Mouse (Mus musculus) liver, embryonic 13.5 days (tissue): ENCODE data around the gene Usp32. TPM values are rescaled to one million over a fixed set of nuclear protein-coding genes. Genes with fewer than 3 reads are reported as not detected.

Experiments used
- ATAC-seq: fragments of 200-750 bp; cut with Nextera tagmentation; 2 replicates; pipeline ENCODE4 v1.8.0; 2017; ENCODE audit warnings: low read depth, mild to moderate bottlenecking, moderate number of reproducible peaks, moderate library complexity
- DNase-seq: peaks from one replicate; pipeline ENCODE4 v3.0.0; 2022
- H3K27ac ChIP-seq: fragments of 300-500 bp; sonication (generic); 2 replicates; pipeline ENCODE4 v1.5.1; 2015; ENCODE audit warnings: moderate library complexity, mild to moderate bottlenecking, inconsistent platforms
- H3K27me3 ChIP-seq: fragments of 300-500 bp; sonication (generic); 2 replicates; pipeline ENCODE4 v1.6.1; 2015; ENCODE audit warnings: mild to moderate bottlenecking, inconsistent platforms
- H3K36me3 ChIP-seq: fragments of 300-500 bp; sonication (generic); 2 replicates; pipeline ENCODE4 v1.6.1; 2015; ENCODE audit warnings: mild to moderate bottlenecking, inconsistent platforms
- H3K4me1 ChIP-seq: fragments of 300-500 bp; sonication (generic); replicated peaks from 2 replicates; pipeline ENCODE4 v1.6.1; 2015; ENCODE audit warnings: inconsistent platforms
- H3K4me2 ChIP-seq: fragments of 300-500 bp; sonication (generic); 2 replicates; pipeline ENCODE4 v1.6.1; 2015; ENCODE audit warnings: inconsistent platforms, mild to moderate bottlenecking, moderate library complexity
- H3K4me3 ChIP-seq: fragments of 300-500 bp; sonication (generic); replicated peaks from 2 replicates; pipeline ENCODE4 v1.5.1; 2015; ENCODE audit warnings: mild to moderate bottlenecking, inconsistent platforms
- H3K9ac ChIP-seq: fragments of 300-500 bp; sonication (generic); 2 replicates; pipeline ENCODE4 v1.6.1; 2015; ENCODE audit warnings: mild to moderate bottlenecking, inconsistent platforms
- H3K9me3 ChIP-seq: fragments of 300-500 bp; sonication (generic); replicated peaks from 2 replicates; pipeline ENCODE4 v1.6.1; 2016; ENCODE audit warnings: inconsistent platforms
- WGBS: fragments of 180-500 bp; shearing (Covaris S2); methylation state at CpG from one replicate; pipeline ENCODE4 v1.1.7; 2015; ENCODE audit not compliant: insufficient replicate concordance; 5-methylcytosine and 5-hydroxymethylcytosine counted together
- polyA plus RNA-seq: library from polyadenylated mRNA; unstranded; fragments of >200 nt; fragmentation: Nextera tagmentation; extraction: Ambion mirVana; gene quantifications from 2 replicates; pipeline ENCODE4 v1.2.1, GENCODE M21; 2015

The Usp32 gene
- polyA plus RNA-seq, 1 experiment from 2014 or later: 10.0 TPM

DNA sequence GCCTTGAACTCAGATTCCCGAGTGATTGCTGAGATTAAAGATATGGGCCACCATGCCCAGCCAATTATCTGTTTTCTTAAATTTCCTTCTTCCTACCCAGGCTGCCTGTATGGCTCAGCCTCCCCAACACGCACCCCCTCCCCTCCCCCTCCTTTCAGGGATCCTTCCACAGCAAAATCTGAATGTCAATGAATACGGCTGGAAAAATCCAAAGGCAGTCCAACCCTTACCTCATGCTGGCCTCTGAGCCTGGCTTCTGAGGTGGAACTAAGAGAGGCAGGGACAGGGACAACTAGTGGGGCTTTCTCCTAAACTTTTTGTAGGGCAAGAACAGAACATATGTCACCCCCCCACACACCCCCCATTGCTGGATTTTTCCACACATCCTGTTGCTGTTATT lies 191.8 kb downstream of the Usp32 start:
- Histone ChIP-seq H3K4me3 (no peak overlapping the region), H3K4me1 (peaks cover 10% of the 10 kb centered on the region; the same call in 1 of the 2 replicates), H3K36me3 (no peaks in the 10 kb centered on the region), H3K27ac (no peak overlapping the region), H3K27me3 (peaks cover 52% of the 10 kb centered on the region), H3K9ac (no peak overlapping the region), H3K9me3 (no peaks in the 10 kb centered on the region), H3K4me2 (no peak overlapping the region)
- ATAC-seq: no peak
- DNase-seq: no peak
- WGBS: 42% methylated on average over 3 of the region's 3 CpGs

DNA sequence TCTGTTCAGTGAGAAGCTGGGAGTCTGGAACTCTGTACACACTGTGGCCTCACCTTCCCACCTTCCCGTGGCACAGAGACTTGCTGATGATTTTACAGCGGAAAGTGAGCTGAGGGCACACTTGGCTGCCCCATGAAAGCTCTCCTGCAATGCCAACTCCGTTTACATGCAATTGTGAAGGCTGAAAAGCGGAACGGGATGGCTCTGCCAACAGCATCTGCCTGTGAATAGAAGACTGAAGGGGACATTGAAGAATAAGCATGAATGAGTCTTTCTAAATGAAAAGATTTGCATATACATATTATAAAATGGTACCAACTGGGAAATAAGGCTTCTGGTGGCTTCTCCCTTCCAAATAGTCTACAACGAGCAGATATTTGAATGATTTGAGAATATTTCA lies 192.8 kb downstream of the Usp32 start:
- Histone ChIP-seq H3K36me3 (no peaks in the 10 kb centered on the region), H3K27ac (no peak overlapping the region), H3K9ac (no peak overlapping the region), H3K4me1 (peaks cover 13% of the 10 kb centered on the region; the same call in 1 of the 2 replicates), H3K4me2 (no peak overlapping the region), H3K4me3 (no peak overlapping the region), H3K9me3 (no peaks in the 10 kb centered on the region), H3K27me3 (peaks cover 44% of the 10 kb centered on the region)
- 66% methylated on average over 6 of the region's 6 CpGs for WGBS
- no peak for ATAC-seq
- DNase-seq: no peak

DNA sequence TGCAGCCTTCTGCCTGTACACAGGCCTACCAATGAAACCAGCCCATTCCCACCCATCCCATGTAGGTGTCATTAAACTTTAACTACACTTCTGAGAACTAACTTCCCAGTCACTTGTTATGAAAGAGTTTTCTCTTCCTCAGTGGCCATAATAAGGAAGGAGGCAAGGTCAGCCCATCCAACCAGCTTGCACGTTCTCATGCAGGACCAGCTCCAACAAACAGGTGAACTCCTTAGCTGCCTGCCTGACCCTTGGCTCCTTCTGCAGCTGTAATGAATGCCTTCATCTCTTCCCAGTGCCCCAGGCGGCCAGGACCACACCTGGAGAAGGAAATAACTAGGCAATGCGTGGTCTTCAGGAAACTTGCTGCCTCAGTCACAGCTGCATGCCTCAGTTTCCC lies 194.1 kb downstream of the Usp32 start:
- Histone ChIP-seq H3K4me1 (peaks cover 13% of the 10 kb centered on the region; the same call in 1 of the 2 replicates), H3K9ac (no peak overlapping the region), H3K27me3 (peaks cover 44% of the 10 kb centered on the region), H3K4me3 (no peak overlapping the region), H3K4me2 (no peak overlapping the region), H3K9me3 (no peaks in the 10 kb centered on the region), H3K36me3 (no peaks in the 10 kb centered on the region), H3K27ac (no peak overlapping the region)
- no peak for DNase-seq
- ATAC-seq: no peak
- 31% methylated on average over 3 of the region's 3 CpGs for WGBS

DNA sequence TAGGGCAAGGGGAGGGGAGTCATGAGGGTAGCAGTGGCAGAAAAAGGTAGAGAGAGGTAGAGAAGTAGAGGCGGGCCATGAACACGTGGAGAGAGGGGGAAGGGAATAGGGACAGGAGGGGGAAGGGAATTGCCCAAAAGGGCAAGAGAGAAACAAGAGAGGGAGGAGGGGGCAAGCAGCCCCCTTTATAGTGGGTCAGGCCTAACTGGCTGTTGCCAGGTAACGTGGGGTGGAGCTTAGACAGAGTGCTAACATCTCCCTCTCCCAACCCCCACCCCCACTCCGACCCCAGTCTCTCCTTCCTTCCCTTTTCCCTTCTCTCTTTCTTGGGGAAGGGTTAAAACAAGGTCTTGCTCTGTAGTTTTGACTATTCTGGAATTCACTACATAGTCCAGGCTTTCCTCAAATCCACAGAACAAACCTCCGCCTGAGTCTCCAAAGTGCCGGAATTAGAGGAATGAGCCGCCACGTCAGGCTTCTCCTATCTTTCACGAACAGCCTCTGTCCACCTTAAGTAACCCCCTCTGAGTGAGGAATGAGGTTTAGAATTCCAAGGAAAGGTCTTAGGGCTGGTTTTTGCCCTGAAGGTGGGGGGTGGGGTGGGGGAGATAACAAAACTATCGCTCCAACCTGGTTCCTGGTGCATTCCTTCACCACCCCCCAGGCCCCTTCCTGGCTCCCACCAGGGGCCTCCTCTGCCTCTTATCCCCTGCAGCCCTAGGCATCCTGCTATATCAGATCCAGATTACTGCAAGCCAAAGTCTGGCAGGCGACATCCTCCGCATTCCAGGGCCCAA lies 195.1 kb downstream of the Usp32 start:
- no peaks in the 10 kb centered on the region for H3K9me3 ChIP-seq
- peak overlapping the region; percentile 30 for H3K4me2 ChIP-seq
- DNase-seq (no peak), ATAC-seq (peak; percentile 36; the same call in 1 of the 2 replicates)
- WGBS: 9% methylated on average over 12 of the region's 12 CpGs
- H3K4me3 ChIP-seq: 0 out of 2 replicates have a peak overlapping the region, but pooled peaks have one; percentile 8
- H3K9ac ChIP-seq: no peak overlapping the region
- H3K27ac ChIP-seq: no peak overlapping the region
- H3K36me3 ChIP-seq: no peaks in the 10 kb centered on the region
- H3K4me1 ChIP-seq: peaks cover 13% of the 10 kb centered on the region; the same call in 1 of the 2 replicates
- peaks cover 44% of the 10 kb centered on the region for H3K27me3 ChIP-seq

DNA sequence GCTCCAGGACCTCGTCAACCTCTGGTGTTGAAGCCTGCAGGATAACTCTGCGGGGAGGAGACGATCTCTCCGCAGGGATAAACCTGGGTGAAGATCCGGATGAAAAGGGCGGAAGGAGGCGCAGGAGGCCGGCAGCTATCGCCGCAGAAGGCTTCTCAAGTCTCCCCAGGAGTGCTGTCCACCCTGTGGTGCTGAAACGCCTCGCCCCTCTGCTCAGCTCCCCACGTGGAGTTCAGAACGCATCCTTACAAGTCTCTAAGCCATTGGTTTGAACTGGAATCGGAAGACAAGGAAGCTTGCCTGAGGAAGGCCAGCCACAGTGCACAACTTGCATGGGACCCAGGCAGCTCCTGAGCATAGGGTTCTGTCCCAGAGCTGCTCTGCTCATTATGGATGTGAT lies 196.0 kb downstream of the Usp32 start:
- H3K4me2 ChIP-seq: peak overlapping the region; percentile 30
- ATAC-seq (no peak), DNase-seq (peak; percentile 33)
- H3K27ac ChIP-seq: no peak overlapping the region
- peak overlapping the region; percentile 4; the same call in 1 of the 2 replicates for H3K4me3 ChIP-seq
- no peak overlapping the region for H3K9ac ChIP-seq
- peaks cover 13% of the 10 kb centered on the region; the same call in 1 of the 2 replicates for H3K4me1 ChIP-seq
- H3K36me3 ChIP-seq: no peaks in the 10 kb centered on the region
- H3K9me3 ChIP-seq: no peaks in the 10 kb centered on the region
- H3K27me3 ChIP-seq: peaks cover 42% of the 10 kb centered on the region
- WGBS: 0% methylated on average over 15 of the region's 15 CpGs

DNA sequence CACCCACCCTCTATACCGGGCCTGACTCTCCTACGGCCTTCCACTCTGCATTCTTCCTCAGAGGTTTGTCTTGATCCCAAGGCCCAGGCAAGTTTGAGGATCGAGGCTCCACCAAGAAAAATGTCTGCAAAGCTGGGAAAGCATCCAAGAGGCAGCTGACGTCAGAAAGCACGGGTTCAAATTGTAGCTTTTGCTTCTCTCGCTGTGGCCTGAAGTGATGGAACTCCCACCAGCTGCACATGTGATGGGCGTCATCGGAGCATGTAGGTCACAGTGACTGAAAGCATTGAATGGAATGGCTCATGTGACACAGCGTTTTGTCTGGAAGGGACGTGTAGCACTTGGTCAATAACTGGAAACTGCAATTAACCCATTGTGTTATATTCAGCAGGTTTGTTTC lies 199.8 kb downstream of the Usp32 start:
- no peak overlapping the region for H3K9ac ChIP-seq
- no peak overlapping the region for H3K27ac ChIP-seq
- H3K36me3 ChIP-seq: no peaks in the 10 kb centered on the region
- DNase-seq (no peak), ATAC-seq (no peak)
- peaks cover 9% of the 10 kb centered on the region; the same call in 1 of the 2 replicates for H3K4me1 ChIP-seq
- H3K27me3 ChIP-seq: peaks cover 21% of the 10 kb centered on the region
- WGBS: 65% methylated on average over 10 of the region's 10 CpGs
- H3K9me3 ChIP-seq: no peaks in the 10 kb centered on the region
- H3K4me3 ChIP-seq: no peak overlapping the region
- no peak overlapping the region for H3K4me2 ChIP-seq

DNA sequence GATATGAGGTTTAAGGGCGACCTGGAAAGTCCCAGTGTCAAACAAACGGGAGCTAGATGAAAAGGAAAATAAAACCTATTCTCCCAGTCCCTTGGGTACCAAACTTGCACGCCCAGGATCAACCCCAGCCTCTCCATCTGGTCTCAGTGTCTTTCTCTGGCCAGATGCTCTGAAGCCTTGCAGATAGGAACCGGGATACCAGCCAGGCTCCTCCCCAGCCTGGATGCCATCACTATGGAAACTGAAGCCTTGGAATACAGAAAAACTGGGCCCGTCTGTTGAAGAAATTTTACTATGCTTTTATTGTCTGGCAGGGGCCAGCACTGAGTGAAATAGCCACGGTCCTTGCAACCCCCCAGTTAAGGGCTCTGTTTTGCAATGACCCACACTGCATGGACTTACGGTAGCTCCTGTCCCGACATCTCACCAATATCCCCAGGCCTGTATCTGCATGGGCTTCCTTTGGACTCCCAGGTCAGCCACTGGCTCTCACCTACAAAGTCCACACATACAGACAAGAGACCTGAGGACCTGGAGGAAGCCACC lies 200.4 kb downstream of the Usp32 start:
- WGBS: 53% methylated on average over 8 of the region's 8 CpGs
- H3K4me1 ChIP-seq: peaks cover 9% of the 10 kb centered on the region; the same call in 1 of the 2 replicates

More for the DNA sequence above, 200.4 kb downstream of the Usp32 start:
- Histone ChIP-seq H3K4me2 (no peak overlapping the region), H3K9ac (no peak overlapping the region), H3K4me3 (no peak overlapping the region), H3K27me3 (peaks cover 15% of the 10 kb centered on the region), H3K36me3 (no peaks in the 10 kb centered on the region), H3K9me3 (no peaks in the 10 kb centered on the region), H3K27ac (no peak overlapping the region)
- ATAC-seq (no peak), DNase-seq (no peak)

Other genes with a start within 250 kb of the Usp32 start
- gene Znhit3, start 223.8 kb downstream of the Usp32 start, polyA plus RNA-seq: 53.5 and 54.9 TPM in 2 replicates
- gene Car4, start 182.4 kb downstream of the Usp32 start, polyA plus RNA-seq: 0.97 and 1.3 TPM in 2 replicates
- 0.16 TPM in 1 of 2 replicates, not detected in the other for gene 1700125H20Rik, start 30.2 kb upstream of the Usp32 start, polyA plus RNA-seq
- 15.7 and 17.7 TPM in 2 replicates for gene Appbp2, start 95.0 kb upstream of the Usp32 start, polyA plus RNA-seq
- 21.8 and 22.7 TPM in 2 replicates for gene Ppm1d, start 171.1 kb upstream of the Usp32 start, polyA plus RNA-seq
- 13.6 and 16.4 TPM in 2 replicates for gene Bcas3, start 213.0 kb upstream of the Usp32 start, polyA plus RNA-seq